Mouse (Mus musculus) thymus, adult 2 months (tissue): ENCODE measurements around the gene Upp2.

ENCODE experiments used
- CTCF ChIP-seq: fragments of 200-500 bp; IDR thresholded peaks from 2 replicates; pipeline ENCODE4 v1.5.1; 2012; ENCODE audit warnings: mild to moderate bottlenecking, control low read depth, low read length, moderate library complexity, borderline replicate concordance; ENCODE audit not compliant: control insufficient read depth, poor library complexity, insufficient read depth; ENCODE audit errors: extremely low read depth
- POLR2A ChIP-seq: fragments of 200-500 bp; IDR thresholded peaks from 2 replicates; pipeline ENCODE4 v1.6.1; 2012; ENCODE audit warnings: mild to moderate bottlenecking, low read length, control low read depth, moderate library complexity; ENCODE audit not compliant: control insufficient read depth, poor library complexity, insufficient read depth; ENCODE audit errors: extremely low read depth

- TF ChIP-seq CTCF (no peak), POLR2A (no peak)
Measured at GRCm38 (mm10) chr2:58799126-58799525, 232.0 kb downstream of the Upp2 start.
